In the genomic region with DNA sequence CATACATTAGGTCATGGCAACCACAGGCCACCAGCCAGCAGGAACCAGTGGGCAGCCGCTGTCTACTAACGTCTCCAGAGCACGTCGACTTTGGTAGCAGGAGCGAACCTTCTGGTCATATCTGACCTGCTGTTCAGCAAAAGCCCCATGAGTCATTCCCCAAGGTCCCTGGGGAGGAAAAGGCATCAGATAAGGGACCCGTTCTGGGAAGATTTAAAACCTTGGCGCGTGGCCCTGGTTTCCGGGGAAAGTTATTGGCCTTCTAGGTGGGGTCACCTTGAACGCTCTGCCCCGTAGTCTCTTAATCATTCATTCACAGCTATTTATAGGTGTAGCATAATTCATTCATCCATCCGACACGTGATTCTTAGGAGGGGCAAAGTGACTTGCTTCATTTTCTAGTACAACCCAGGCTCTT, we compare ENCODE assay signal across 11 mouse cellular contexts. TPM values are rescaled to one million over a fixed set of nuclear protein-coding genes. Genes with fewer than 3 reads are reported as not detected.
DNase-seq lines count a peak whose midpoint lies in the region; ATAC-seq and TF ChIP-seq lines count a peak whose summit lies in the region.
"Had no signal": no experiment of that assay in that cellular context is flagged by ENCODE, and none has a peak within 500 bp of the region (broad histone marks: within the 10 kb centered on the region; RNA-seq: fewer than 3 reads in every experiment).

No protein-coding gene starts in this region.

- H3K9me3 ChIP-seq in heart, embryonic 12.5 days (replicated peaks) = no peaks in the 10 kb centered on the region
- H3K9me3 ChIP-seq in kidney, postnatal 0 days (replicated peaks; ENCODE audit: low read length) = no peaks in the 10 kb centered on the region
- H3K9me3 ChIP-seq in limb, embryonic 10.5 days (replicated peaks) = no peaks in the 10 kb centered on the region
- H3K9me3 ChIP-seq: limb, embryonic 13.5 days had no signal

- H3K4me2 ChIP-seq in heart, embryonic 12.5 days = no peak overlapping the region
- no peak overlapping the region for H3K4me2 ChIP-seq in kidney, postnatal 0 days (ENCODE audit: low read length)
- H3K4me2 ChIP-seq: limb, embryonic 13.5 days had no signal

- TF ChIP-seq CTCF in kidney, postnatal 0 days (IDR thresholded peaks at IDR 0.05; ENCODE audit: low read depth) = no peak

- no peak overlapping the region for H3K9ac ChIP-seq in heart, embryonic 12.5 days
- H3K9ac ChIP-seq in kidney, postnatal 0 days (ENCODE audit: low read depth, low read length) = no peak overlapping the region
- H3K9ac ChIP-seq: limb, embryonic 13.5 days had no signal

- H3K27ac ChIP-seq in heart, embryonic 12.5 days (ENCODE audit: poor library complexity, severe bottlenecking) = no peak overlapping the region; the same call in 1 of the 2 replicates
- 0 out of 2 replicates have a peak overlapping the region, but pooled peaks have one; percentile 54 for H3K27ac ChIP-seq in kidney, postnatal 0 days
- no peak overlapping the region for H3K27ac ChIP-seq in limb, embryonic 10.5 days
- H3K27ac ChIP-seq: limb, embryonic 13.5 days had no signal

- 31% methylated on average over 13 of the region's 13 CpGs for WGBS in heart, embryonic 12.5 days
- 29% methylated on average over 13 of the region's 13 CpGs for WGBS in kidney, postnatal 0 days
- 86% methylated on average over 13 of the region's 13 CpGs for WGBS in limb, embryonic 10.5 days

- no peaks in the 10 kb centered on the region for H3K36me3 ChIP-seq in heart, embryonic 12.5 days
- H3K36me3 ChIP-seq in kidney, postnatal 0 days (ENCODE audit: insufficient read depth, low read length) = no peaks in the 10 kb centered on the region
- H3K36me3 ChIP-seq in limb, embryonic 10.5 days = no peaks in the 10 kb centered on the region
- H3K36me3 ChIP-seq: limb, embryonic 13.5 days had no signal

- no peaks in the 10 kb centered on the region for H3K27me3 ChIP-seq in heart, embryonic 12.5 days (replicated peaks)
- no peaks in the 10 kb centered on the region for H3K27me3 ChIP-seq in kidney, postnatal 0 days (ENCODE audit: insufficient read depth, low read length)
- H3K27me3 ChIP-seq in limb, embryonic 10.5 days (ENCODE audit: low read depth, poor library complexity, severe bottlenecking) = no peaks in the 10 kb centered on the region
- H3K27me3 ChIP-seq: limb, embryonic 13.5 days had no signal

- intact Hi-C loops in left cerebral cortex, postnatal 25 days (cut with DNase I) = no loop called here

- DNase-seq in ovary, postnatal 36 days (ENCODE audit: low spot score) = peak; percentile 62
- no peak for DNase-seq in ovary, postnatal 10 days (ENCODE audit: low spot score)
- DNase-seq in kidney, postnatal 0 days (ENCODE audit: low spot score) = peak; percentile 76
- peak; percentile 83 for DNase-seq in yolk sac, embryonic 10.5 days (ENCODE audit: low spot score)
- DNase-seq in embryo, embryonic 10 days (ENCODE audit: low spot score) = no peak
- DNase-seq in limb, embryonic 10.5 days (ENCODE audit: low spot score) = no peak
- DNase-seq in left cerebral cortex, postnatal 25 days (ENCODE audit: low spot score in 2 of 2) = no peak
- DNase-seq: gastrocnemius, postnatal 10 days; spleen, adult 18-20 months had no signal

- peak; percentile 51; the same call in 1 of the 2 replicates for ATAC-seq in heart, embryonic 12.5 days (ENCODE audit: insufficient number of reproducible peaks, low FRiP score)
- peak; percentile 36; the same call in 1 of the 2 replicates for ATAC-seq in kidney, postnatal 0 days (replicated peaks; ENCODE audit: low FRiP score, low read depth)

- peaks cover 28% of the 10 kb centered on the region for H3K4me1 ChIP-seq in heart, embryonic 12.5 days (replicated peaks)
- H3K4me1 ChIP-seq in kidney, postnatal 0 days (replicated peaks; ENCODE audit: insufficient read depth, low read length) = peaks cover 17% of the 10 kb centered on the region
- peaks cover 3% of the 10 kb centered on the region; the same call in 1 of the 2 replicates for H3K4me1 ChIP-seq in limb, embryonic 10.5 days
- H3K4me1 ChIP-seq: limb, embryonic 13.5 days had no signal

- no peak overlapping the region for H3K4me3 ChIP-seq in heart, embryonic 12.5 days
- no peak overlapping the region for H3K4me3 ChIP-seq in kidney, postnatal 0 days (replicated peaks; ENCODE audit: low read depth, low read length)
- no peak overlapping the region for H3K4me3 ChIP-seq in limb, embryonic 10.5 days
- H3K4me3 ChIP-seq: limb, embryonic 13.5 days had no signal

RNA-seq across cellular contexts. Expression of a gene that starts 34.7 kb away (rescaled TPM):
- 14.9 and 21.1 TPM in 2 replicates for polyA plus RNA-seq in heart, embryonic 12.5 days (2016; fragmentation: Nextera tagmentation; extraction: Ambion mirVana)
- 19.5 and 22.6 TPM in 2 replicates for polyA plus RNA-seq in kidney, postnatal 0 days (2015; fragmentation: Nextera tagmentation; extraction: Ambion mirVana)
- polyA plus RNA-seq in limb, embryonic 10.5 days (2016; fragmentation: Nextera tagmentation; extraction: Ambion mirVana) = 10.3 and 11.3 TPM in 2 replicates
- 10 to 100 TPM; 56.4 to 57.8 TPM for total RNA-seq in left cerebral cortex, postnatal 25 days (2021)

RNA-seq across cellular contexts. Expression of a gene that starts 37.8 kb away (rescaled TPM):
- 22.6 and 25.6 TPM in 2 replicates for polyA plus RNA-seq in heart, embryonic 12.5 days (2016; fragmentation: Nextera tagmentation; extraction: Ambion mirVana)
- 14.2 and 15.5 TPM in 2 replicates for polyA plus RNA-seq in kidney, postnatal 0 days (2015; fragmentation: Nextera tagmentation; extraction: Ambion mirVana)
- 28.2 and 32.0 TPM in 2 replicates for polyA plus RNA-seq in limb, embryonic 10.5 days (2016; fragmentation: Nextera tagmentation; extraction: Ambion mirVana)
- 10 to 100 TPM; 24.7 to 31.0 TPM for total RNA-seq in left cerebral cortex, postnatal 25 days (2021)

Comparison
In these comparisons a context has a peak if more than half of its experiments do, and no peak if none do; other contexts are left out.
1. DNase-seq: peak in ovary, postnatal 36 days (single experiment), kidney, postnatal 0 days (single experiment) and yolk sac, embryonic 10.5 days (single experiment); none in ovary, postnatal 10 days (single experiment), embryo, embryonic 10 days (single experiment), limb, embryonic 10.5 days (single experiment) and left cerebral cortex, postnatal 25 days (0 of 2).